Mouse (Mus musculus) c-Kit-positive CD71-positive TER-119-negative erythroid progenitor cells, embryonic 14.5 days (primary cell): ENCODE results near the gene Gpnmb.
A peak's percentile ranks its signal among the peaks of the same experiment; 100 is the strongest.

Source experiments
- DNase-seq: peaks from one replicate; pipeline ENCODE4 v3.0.0-alpha.2; 2013; ENCODE audit warnings: low read depth

The Gpnmb gene

DNA sequence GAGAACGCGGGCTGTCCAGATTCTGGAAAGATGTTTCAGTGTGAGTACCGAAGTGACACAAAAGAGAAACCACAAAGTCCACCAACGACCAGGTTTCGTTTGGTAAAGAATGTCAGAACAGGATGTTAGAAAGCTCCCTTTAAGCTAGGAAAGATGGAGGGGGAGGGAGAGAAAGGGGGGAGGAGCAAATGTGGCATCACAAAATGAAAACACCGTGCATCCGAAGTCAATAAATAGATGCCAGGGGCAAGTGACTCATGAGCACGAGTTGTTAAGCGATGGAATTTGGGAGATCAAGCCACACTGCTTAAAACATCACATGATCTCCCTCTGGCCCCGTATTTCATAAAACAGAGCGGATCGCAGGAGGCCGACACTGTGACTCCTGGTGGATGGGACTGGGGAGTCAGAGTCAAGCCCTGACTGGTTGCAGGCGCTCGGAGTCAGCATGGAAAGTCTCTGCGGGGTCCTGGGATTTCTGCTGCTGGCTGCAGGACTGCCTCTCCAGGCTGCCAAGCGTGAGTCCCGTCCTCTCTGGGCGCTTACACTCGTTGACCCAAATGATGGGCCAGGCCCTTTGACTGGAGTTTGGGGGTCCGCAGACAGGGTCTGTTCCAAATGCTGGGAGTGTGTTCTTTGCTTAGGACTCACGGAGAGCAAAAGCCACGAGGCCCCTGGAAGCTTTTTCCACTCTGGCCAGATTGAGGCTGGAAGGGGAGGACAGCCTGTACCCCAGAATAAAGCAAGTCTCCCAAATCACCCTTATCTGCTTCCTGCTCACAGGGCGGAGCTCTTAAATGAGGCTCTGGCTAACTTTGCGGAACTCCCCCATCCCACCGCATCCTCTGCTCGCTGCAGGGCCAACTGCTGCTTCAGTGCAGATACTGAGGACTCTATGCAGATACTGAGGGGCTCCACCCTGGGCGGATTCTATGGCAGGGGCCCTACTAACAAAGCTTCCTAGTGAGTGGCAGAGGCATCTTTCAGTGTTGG lies at the start of gene Gpnmb:
Gene Gpnmb (plus strand): TSS at position 272 of the 993 bp plus-strand sequence.
- DNase-seq = no peak

DNA sequence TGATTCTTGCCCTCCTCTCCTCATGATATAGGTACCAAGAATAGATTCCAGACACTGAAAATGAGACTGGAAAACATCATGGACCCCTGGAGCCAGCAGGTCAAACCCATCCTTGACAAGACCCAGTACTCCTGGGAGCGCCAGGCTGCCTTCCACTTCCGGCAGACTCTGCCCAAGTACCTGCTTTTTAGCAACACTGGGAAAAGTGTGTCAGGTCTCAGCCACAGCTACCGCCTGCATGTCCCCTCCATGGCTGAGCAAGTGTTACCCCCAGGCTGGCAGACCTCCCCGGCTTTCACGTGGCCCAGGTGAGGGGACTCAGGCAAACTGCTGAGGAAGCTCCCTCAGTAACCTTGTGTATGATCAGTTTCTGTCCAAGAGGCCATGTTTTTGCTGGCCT lies 46.4 kb upstream of the Gpnmb start:
- DNase-seq = no peak

DNA sequence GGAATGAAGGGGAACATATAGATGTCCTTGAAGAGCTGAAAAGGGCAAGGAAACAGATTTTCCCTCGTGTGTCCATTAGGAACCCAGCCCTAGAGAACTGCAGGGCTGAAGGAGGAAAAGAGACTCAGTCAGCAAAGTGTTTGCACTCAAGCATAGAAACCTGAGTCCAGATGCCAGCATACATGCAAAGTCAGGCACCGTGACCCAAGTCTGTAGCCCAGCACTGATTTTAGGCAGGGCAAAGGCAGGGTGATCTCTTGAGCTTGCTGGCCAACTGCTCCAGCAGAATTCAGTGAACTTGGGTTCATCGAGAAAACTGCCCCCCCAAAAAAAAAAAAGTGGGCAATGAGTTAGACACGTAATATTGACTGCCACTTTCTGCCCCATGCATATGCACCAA lies 44.4 kb upstream of the Gpnmb start:
- no peak for DNase-seq

DNA sequence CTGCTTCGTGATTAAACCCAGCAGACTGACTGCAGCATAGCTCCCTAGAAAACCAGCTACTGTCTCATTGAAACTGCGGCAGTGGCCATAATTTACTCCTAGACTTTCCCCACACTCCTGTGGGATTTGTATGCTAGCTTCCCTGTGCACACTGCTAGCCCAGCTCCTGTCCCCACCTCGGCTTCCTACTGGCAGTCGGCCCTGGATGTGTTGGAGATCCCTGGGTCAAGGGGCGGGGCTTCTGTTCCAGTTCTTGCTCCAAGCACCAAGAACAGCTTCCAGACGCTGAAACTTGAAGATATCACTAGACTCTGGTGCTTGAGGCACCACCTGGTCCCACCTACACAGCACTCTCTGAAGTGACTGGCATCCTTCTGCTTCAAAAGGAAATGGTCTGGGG lies 38.2 kb upstream of the Gpnmb start:
- no peak for DNase-seq

DNA sequence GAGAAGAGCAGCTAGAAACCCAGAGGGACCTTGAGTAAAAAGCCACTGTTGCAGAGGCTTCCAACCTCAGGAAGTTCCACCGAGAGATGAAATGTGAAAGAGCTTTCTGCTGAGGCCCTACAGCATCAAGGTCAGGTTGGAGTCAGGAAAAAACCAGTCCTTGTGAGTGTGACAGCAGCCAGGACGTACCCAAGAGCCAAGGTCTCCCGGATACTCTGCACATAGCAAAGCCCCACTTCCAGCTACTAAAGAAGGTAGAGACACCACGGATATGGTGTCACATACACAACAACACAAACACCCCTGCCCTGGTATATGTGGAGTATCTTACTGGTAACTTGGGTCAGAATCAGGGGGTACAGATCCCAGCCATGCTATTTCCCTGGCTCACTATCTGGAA lies 37.5 kb upstream of the Gpnmb start:
- no peak for DNase-seq

DNA sequence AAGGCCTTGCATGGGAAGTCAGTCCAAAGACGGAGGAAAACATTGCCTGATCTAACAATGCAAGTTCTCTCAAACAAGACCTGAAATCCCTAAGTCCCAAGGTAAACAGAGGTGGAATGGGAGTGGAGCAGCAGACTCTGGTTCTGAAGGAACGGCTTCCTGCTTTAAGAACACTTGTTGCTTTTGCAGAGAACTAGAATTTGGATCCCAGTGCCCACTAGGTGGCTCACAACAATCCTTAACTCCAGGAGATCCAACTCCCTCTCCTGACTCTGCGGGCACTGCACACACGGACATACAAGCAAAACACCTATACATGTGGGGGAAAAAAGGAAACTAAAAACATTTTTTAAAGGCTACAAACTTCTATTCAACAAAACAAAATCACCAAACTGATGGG lies 33.0 kb upstream of the Gpnmb start:
- no peak for DNase-seq

DNA sequence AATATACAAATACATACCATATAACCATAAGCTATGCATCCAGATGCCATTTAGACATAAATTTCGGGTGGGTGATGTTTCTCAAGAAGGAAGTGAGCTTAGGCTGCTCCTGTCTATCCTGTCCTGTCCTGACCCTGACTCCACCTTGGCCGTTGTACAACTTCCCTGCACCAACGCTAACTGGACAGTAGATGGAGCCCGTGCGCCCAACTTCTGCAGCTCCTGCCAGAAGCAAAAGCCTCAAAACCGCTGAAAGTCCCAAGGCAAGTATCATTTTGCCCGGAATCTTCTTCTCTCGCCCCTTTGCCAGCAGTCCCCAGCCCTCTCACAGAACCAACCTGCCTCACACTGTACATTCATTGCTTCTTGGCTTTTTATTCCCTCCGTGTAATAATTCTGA lies 28.4 kb upstream of the Gpnmb start:
- DNase-seq = peak; percentile 39

DNA sequence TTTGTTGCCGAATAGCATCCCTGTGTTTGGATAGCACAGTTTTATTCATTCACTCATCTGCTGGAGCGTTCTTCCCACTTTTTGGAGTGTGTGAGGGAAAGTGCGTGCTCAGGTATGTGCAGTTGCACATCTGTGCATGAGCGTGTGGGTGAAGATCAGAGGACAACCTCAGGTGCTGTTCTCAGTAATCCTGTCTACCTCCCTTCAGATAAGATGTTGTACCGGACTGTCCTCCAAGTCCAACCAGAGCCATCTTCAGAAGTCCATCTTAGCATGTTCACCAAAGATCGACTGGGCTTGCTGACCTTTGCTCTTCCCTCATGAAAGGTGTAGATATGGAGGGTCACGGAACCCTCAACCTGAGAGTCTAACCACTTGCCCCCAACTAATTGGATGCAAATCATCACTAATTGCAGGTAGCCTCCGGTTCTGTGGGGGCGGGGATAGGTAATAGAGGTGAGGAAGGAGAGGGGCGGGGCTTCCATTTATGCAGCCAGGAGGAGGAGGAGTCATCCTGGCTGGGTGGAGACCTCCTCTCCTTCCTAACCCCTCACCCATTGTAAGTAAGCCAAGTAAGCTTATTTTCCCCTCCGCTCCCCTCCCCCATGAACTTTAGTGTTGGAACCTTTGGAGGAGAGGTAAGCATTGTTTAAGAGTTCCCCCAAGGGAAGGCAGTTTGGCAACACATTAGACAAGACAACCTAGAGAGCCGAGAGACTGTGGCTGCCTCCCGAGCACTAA lies 27.8 kb upstream of the Gpnmb start:
- no peak for DNase-seq

DNA sequence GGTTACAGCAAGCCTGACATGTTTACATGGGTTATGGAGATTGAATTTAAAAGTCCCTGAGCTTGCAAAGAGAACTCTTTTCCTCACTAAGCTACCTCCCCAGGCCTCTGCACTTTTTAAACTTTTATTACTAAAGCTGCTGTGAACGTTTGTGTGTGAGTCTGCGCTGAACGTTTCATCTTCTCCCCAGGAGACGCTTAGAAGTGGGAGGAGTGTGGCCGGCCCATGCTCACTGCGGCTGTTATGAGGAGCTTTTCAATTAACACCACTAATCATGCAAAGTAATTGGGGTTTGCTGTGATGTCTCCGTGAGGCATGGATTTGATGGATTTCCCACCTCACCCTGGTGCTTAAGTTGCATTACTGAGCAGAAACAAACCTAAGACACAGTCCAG lies 27.2 kb upstream of the Gpnmb start:
- no peak for DNase-seq

DNA sequence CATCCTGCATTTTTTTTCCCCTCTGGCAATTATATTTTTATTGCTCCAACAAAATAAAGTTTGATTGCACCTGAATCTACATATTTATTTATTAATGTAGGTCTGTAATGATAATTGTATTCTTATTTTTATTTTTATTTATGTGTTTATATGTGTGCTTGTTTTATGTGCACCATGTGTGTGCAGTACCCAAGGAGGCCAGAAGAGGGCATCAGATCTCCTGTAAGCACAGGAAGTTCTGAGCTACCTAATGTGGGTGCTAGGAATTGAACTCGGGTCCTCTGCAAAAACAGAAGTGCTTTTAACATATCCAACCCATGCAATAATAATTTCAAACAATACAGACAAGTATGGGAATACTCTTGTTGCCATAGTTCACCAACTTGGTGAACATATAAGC lies 26.7 kb upstream of the Gpnmb start:
- DNase-seq = no peak

DNA sequence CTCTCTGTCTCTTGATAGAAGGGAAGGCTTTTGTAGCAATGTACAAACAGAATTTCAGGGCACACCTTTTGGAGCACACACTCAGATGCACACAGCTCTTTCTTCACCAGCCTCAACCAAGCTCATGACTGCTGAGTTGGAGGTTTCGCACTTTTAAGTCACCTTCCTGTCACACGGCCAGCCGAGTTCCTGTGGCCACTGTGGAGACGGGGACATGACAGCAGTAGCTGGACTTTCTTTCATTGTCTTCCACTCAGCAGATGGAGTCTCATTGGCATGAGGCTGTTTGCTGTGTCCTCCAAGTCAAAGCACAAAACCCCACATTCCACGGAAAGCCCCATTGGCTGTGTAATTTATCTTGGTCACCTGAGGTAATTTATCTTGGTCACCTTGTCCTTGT lies 25.2 kb upstream of the Gpnmb start:
- no peak for DNase-seq

DNA sequence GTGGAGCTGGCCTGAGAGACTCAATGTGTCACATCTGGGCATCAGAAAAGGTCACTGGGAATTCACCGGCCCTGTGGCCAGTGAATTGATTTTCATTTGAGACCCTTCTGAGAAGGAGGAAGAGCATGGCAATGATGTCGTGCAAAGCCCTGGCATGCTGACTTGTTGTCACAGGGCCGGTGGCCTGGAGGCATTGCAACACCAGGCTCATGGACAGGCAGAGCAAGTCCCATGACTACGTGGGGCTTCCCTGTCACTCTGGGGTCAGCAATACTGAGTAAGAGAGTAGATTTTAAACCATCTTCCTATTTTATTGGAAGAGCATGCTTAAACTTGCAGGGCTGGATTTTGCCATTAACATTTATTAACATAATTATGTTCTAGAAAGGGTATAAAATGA lies 23.3 kb upstream of the Gpnmb start:
- no peak for DNase-seq

DNA sequence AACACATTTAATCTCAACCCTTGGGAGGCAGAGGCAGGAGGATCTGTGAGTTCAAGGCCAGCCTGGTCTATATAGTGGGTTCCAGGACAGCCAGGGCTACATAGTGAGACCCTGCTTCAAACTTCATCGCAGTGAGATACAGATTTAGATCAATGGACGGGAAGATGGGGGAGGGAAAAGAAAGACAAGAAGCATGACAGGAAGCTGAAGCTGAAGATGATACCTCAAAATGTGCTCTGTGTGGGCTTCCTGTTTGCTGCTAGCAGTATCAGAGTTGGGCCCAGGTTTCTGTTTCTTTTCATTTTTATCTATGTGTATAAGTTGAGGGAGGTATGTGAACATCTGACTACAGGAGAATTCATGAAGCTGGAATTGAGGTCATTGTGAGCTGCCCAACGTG lies 22.9 kb upstream of the Gpnmb start:
- DNase-seq = no peak

DNA sequence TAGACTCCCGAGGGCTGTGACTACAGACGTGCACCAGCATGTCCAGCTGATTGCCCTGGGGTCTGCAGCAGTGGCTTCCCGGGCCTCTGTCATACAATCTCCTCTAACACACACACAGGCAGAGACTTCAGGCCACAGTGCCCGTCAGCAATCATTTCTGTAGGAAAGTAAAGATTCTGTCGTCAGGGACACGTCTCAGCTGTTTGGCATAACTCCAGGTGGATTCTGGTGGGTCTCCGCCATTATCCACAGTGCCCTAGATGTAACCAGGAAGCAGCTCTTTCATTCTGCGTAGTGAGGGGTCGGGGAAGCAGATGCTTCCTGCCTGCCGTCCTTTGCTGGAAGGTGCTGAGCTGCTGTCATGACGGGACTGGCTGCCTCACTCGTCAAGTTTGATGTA lies 19.2 kb upstream of the Gpnmb start:
- DNase-seq = no peak

DNA sequence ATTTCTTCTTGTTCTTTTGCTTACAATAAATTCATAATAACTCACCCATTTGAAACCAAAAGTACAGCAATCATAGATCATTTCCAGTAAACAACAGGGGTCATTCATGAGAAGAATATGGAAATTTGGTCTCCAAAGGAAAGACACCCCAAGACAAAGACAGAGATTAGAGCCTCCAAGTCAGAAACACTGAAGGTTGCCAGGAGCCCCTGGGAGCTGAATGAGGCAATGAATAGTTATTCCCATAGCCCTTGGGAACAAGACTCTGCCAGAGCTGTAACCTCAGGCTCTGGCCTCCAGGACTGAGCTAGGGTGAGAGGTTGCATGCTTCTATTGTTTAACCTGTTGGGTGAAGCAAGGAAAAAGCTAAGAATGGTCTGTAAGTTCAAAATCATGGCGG lies 17.0 kb upstream of the Gpnmb start:
- no peak for DNase-seq

DNA sequence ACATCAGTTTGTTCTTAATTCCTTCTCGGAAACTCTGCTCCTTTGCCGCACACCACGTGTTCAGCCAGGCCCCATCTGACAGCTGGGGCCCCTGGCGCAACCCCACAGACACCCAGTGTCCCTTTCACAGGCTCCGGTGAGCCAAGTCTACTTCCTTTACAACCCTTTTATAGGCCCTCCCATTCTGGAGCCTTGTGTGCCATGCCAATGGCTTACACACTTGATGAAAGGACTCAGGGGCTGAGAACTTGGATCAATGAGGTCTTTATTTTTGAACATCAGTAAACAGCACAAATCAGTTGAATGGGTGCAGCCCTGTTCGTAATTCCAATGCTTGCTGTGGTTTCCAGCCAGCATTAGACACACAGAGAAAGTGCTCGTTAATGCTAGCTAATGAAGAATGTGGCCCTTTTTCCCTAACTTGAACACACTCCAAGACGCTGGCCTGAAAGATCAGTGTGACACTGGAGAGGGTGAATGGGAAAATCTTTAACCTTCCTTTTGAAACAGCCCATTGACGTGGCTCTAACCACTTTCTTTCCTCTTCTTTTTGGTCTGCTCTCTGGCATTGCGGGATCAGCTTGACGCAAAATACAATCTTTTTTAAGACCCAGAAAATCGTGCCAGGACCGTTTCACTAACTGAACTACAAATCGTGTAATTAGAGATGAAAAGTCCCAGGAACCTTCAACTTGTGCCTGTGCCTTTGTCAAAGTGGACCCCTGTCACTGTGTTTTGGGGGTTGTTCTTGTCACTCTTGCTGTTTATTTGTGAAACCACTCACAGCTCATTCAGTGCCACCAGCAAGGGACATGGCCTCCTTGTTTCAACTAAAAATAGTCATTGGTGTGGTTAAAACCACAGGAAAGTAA lies 15.0 kb upstream of the Gpnmb start:
- no peak for DNase-seq

DNA sequence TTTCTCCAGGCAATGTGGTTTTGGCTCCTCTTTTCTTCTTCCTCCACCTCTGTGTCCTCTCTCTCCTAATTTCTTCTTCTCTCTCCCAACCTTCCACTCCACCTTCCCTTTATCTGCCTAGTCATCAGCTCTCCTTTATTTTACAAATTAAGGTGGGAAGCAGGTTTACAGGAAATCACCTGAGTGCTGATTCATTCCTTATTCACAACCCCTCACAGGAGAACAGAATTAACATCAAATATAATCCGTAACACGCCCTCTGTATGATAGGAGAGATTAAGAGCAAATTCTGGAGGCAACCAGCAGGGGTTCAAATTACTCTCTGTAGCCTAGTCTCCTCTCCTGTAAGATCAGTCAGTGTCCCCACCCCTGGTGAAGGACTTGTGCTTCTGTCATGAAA lies 14.0 kb upstream of the Gpnmb start:
- no peak for DNase-seq

DNA sequence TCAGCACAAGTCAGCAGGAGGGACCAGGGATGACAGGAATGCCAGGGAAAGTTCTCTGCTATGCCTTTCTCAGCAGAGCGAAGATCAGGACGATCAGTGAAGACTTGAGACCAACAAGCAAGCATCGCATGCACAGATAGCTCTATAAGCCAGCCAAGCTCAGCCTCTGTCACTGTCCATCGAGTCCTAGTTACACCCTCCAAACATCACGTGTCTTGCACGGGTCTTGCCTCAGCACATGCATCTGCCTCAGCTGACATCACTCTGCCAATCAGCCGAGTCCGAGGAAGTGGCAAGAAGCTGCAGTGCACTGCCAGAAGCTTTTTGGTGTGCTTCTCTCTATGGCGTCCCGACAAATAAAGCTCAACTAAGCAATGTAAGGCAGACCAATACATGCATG lies 13.0 kb upstream of the Gpnmb start:
- no peak for DNase-seq

DNA sequence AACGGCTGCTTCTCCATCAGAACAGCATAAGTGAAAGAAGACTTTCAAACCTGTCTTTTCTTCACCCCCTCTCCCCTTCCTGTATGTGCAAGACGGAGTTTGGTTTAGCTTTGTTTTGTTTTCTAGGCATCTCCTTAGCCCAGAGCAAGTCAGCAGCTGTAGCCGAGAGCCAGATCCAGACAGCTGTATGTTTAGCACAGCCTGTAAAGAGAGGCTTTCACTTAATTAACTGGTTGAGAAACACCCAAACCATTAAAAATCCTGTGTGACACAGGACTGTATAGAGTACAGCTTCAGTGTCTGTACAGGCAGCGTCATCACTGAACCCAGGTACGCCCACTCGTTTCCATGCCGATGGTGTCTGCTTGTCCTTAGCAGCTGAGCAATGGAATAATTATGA lies 11.1 kb upstream of the Gpnmb start:
- DNase-seq = no peak

DNA sequence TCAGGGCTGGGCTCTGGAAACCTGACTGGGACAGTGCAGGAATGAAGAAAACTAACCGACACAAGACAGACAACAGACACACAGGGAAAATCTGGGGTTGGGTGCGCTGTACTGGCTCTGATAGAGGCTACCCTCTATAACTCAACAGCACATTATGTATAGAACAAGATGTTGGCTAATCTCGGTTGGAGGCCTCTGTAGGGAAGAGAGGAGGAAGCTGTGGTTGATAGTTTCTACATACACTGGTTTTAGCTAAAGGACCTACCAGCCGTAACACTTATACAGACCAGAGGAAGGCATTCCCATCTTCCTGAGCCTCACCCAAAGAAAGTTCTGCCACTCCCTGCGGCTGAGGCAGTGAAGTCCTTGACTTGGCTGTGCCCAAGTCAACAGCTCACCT lies 9.8 kb upstream of the Gpnmb start:
- no peak for DNase-seq

DNA sequence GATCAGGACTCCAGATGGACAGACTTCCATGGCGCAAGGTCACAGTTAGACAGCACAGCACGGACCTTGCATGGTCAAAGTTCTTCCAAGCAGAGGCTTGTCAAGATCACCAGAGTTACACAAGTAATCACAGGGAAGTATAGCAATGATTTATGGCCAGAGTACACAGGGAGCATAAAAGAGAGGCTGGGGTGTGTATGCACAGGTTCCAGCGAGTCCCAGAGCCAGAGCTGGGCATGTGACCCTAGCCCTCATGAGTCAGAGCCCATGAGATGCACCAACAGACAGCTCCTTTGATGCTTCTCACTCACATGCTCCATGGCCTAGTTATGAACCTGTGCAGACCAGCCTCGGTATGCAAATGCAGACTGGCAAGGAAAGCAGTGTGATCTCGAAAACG lies 8.3 kb upstream of the Gpnmb start:
- DNase-seq = no peak

DNA sequence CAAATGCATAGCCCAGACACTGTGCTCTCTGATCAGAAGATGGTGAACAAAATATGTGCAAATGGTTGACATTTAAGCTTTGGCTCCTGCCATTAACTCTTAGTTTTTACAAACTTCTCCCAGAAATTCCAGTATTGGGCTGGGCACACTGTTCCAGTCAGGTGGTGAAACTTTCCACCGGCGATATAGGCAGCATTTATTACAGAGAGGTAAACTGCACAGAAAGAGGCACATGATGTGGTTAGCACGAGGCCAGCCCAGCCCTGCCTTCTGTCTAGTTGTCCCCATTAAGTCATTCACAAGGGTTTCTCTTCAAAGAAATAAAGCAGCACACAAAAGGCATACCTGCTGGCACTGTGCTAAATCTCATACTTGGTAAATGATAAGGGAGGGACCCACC lies 7.6 kb upstream of the Gpnmb start:
- DNase-seq = no peak
